Mouse (Mus musculus): ENCODE measurements around the gene Cd248. TPM values are rescaled to one million over a fixed set of nuclear protein-coding genes. Genes with fewer than 3 reads are reported as not detected.

Cd248 gene
- total RNA-seq (2023; ENCODE audit: inconsistent age) = 0.18 TPM in 1 of 4 replicates, not detected in the others

GRCm38 (mm10) chr19:5067867-5068569 is at the start of gene Cd248:
Cd248 (plus strand) TSS chr19:5068078.

GRCm38 (mm10) chr19:5023621-5024479 is 44.0 kb upstream of the Cd248 start, which contains the start of gene Slc29a2:
Slc29a2 (plus strand) TSS chr19:5023860.

GRCm38 (mm10) chr19:5038709-5039156 is 29.1 kb upstream of the Cd248 start, which contains the start of the genes B4gat1 and AC124502.3:
B4gat1 (plus strand) TSS chr19:5038826.
AC124502.3 (plus strand) TSS chr19:5038891.

GRCm38 (mm10) chr19:5040862-5041523 is 26.9 kb upstream of the Cd248 start, which contains the start of gene Brms1:
Brms1 (plus strand) TSS chr19:5041354.

GRCm38 (mm10) chr19:5050047-5050905 is 17.6 kb upstream of the Cd248 start, which contains the start of gene Rin1:
Rin1 (plus strand) TSS chr19:5050481.

GRCm38 (mm10) chr19:5085145-5085863 is 17.4 kb downstream of the Cd248 start, which contains the start of gene Tmem151a:
Tmem151a (minus strand) TSS chr19:5085531.

GRCm38 (mm10) chr19:5087884-5088728 is 20.2 kb downstream of the Cd248 start, which contains the start of gene Yif1a:
Yif1a (plus strand) TSS chr19:5088538.

GRCm38 (mm10) chr19:5098363-5099143 is 30.7 kb downstream of the Cd248 start, which contains the start of gene Cnih2:
Cnih2 (minus strand) TSS chr19:5098521.

GRCm38 (mm10) chr19:5106731-5107191 is 38.9 kb downstream of the Cd248 start, which contains the start of gene Rab1b:
Rab1b (minus strand) TSS chr19:5107072.

GRCm38 (mm10) chr19:5118384-5118698 is 50.5 kb downstream of the Cd248 start, which contains the start of gene Klc2:
Klc2 (minus strand) TSS chr19:5118560.

Other genes with a start within 250 kb of the Cd248 start
- 22.2 to 26.6 TPM (median 24.0 TPM) in 4 replicates for gene Ccs, start 228.7 kb upstream of the Cd248 start, total RNA-seq (2023; ENCODE audit: inconsistent age)
- gene Ccdc87, start 228.7 kb upstream of the Cd248 start, total RNA-seq (2023; ENCODE audit: inconsistent age) = not detected in 4 replicates
- gene Ctsf, start 212.9 kb upstream of the Cd248 start, total RNA-seq (2023; ENCODE audit: inconsistent age) = 0.63 to 1.5 TPM (median 1.4 TPM) in 3 of 4 replicates, not detected in the other
- gene Actn3, start 190.2 kb upstream of the Cd248 start, total RNA-seq (2023; ENCODE audit: inconsistent age) = not detected in 4 replicates
- gene Zdhhc24, start 189.4 kb upstream of the Cd248 start, total RNA-seq (2023; ENCODE audit: inconsistent age) = 7.2 to 12.1 TPM (median 9.8 TPM) in 4 replicates
- 2.5 to 5.7 TPM (median 2.9 TPM) in 4 replicates for gene Bbs1, start 161.4 kb upstream of the Cd248 start, total RNA-seq (2023; ENCODE audit: inconsistent age)
- gene Dpp3, start 139.8 kb upstream of the Cd248 start, total RNA-seq (2023; ENCODE audit: inconsistent age) = 71.4 to 78.7 TPM (median 76.1 TPM) in 4 replicates
- 1.1 to 4.0 TPM (median 1.6 TPM) in 4 replicates for gene Peli3, start 125.0 kb upstream of the Cd248 start, total RNA-seq (2023; ENCODE audit: inconsistent age)
- 31.3 to 42.8 TPM (median 37.5 TPM) in 4 replicates for gene Mrpl11, start 105.9 kb upstream of the Cd248 start, total RNA-seq (2023; ENCODE audit: inconsistent age)
- gene Npas4, start 77.8 kb upstream of the Cd248 start, total RNA-seq (2023; ENCODE audit: inconsistent age) = 0.22 TPM in 1 of 4 replicates, not detected in the others
- 2.3 to 4.6 TPM (median 3.6 TPM) in 4 replicates for gene Slc29a2, start 44.2 kb upstream of the Cd248 start, total RNA-seq (2023; ENCODE audit: inconsistent age)
- 1.0 to 3.7 TPM (median 2.2 TPM) in 4 replicates for gene B4gat1, start 29.3 kb upstream of the Cd248 start, total RNA-seq (2023; ENCODE audit: inconsistent age)
- gene AC124502.3, start 29.2 kb upstream of the Cd248 start, total RNA-seq (2023; ENCODE audit: inconsistent age) = 2.1 to 4.3 TPM (median 3.1 TPM) in 4 replicates
- 59.2 to 67.2 TPM (median 63.0 TPM) in 4 replicates for gene Brms1, start 26.7 kb upstream of the Cd248 start, total RNA-seq (2023; ENCODE audit: inconsistent age)
- 1.8 to 3.9 TPM (median 3.1 TPM) in 4 replicates for gene Rin1, start 17.6 kb upstream of the Cd248 start, total RNA-seq (2023; ENCODE audit: inconsistent age)
- gene Tmem151a, start 17.5 kb downstream of the Cd248 start, total RNA-seq (2023; ENCODE audit: inconsistent age) = 0.13 to 0.96 TPM in 2 of 4 replicates, not detected in the others
- gene Yif1a, start 20.5 kb downstream of the Cd248 start, total RNA-seq (2023; ENCODE audit: inconsistent age) = 30.3 to 38.1 TPM (median 35.5 TPM) in 4 replicates
- 0.78 to 1.9 TPM (median 1.5 TPM) in 4 replicates for gene Cnih2, start 30.4 kb downstream of the Cd248 start, total RNA-seq (2023; ENCODE audit: inconsistent age)
- 101 to 112 TPM (median 105 TPM) in 4 replicates for gene Rab1b, start 39.0 kb downstream of the Cd248 start, total RNA-seq (2023; ENCODE audit: inconsistent age)
- 34.5 to 38.0 TPM (median 36.7 TPM) in 4 replicates for gene Klc2, start 50.5 kb downstream of the Cd248 start, total RNA-seq (2023; ENCODE audit: inconsistent age)
- 72.2 to 78.0 TPM (median 74.1 TPM) in 4 replicates for gene Pacs1, start 205.0 kb downstream of the Cd248 start, total RNA-seq (2023; ENCODE audit: inconsistent age)
- 317 to 332 TPM (median 327 TPM) in 4 replicates for gene Sf3b2, start 227.4 kb downstream of the Cd248 start, total RNA-seq (2023; ENCODE audit: inconsistent age)
- gene Gal3st3, start 230.3 kb downstream of the Cd248 start, total RNA-seq (2023; ENCODE audit: inconsistent age) = not detected in 4 replicates

Data from B cell, adult (primary cell).